Mouse (Mus musculus): ENCODE data around the gene Tle4. TPM values are rescaled to one million over a fixed set of nuclear protein-coding genes. Genes with fewer than 3 reads are reported as not detected.

Tle4 gene
- polyA plus RNA-seq, 1 experiment, result 0.41 TPM

DNA sequence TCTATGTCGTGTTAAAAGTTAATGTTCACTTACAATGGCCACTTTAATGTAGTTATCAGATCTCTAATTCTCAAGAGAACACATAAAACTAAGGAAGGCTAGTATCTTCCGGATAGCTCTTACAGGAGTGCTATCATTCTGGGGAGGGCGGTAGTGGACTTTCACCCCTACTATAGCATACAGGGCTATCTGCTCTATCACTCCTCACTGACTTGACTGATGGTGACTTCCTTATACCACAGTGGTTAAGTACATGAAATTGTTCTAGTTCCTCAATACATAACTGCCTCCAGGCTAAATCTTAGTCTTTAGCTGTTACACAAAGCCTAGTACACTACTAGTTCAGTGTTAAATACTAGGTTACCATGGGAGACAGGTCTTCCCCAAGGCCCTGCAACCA lies 104.8 kb downstream of the Tle4 start:
- Histone ChIP-seq H3K9me3 (ENCODE audit: control insufficient read depth, low read length) (no peaks in the 10 kb centered on the region), H3K36me3 (ENCODE audit: control insufficient read depth) (no peaks in the 10 kb centered on the region; the same call in 1 of the 2 replicates), H3K27me3 (ENCODE audit: control insufficient read depth) (no peaks in the 10 kb centered on the region), H3K4me1 (ENCODE audit: control insufficient read depth) (peaks cover 5% of the 10 kb centered on the region; the same call in 1 of the 2 replicates), H3K4me3 (replicated peaks) (no peak overlapping the region)
- no peak for TF ChIP-seq GATA1 (IDR thresholded peaks at IDR 0.05; ENCODE audit: low read length)
- TF ChIP-seq TAL1 (IDR thresholded peaks at IDR 0.05; ENCODE audit: low read length), result no peak

DNA sequence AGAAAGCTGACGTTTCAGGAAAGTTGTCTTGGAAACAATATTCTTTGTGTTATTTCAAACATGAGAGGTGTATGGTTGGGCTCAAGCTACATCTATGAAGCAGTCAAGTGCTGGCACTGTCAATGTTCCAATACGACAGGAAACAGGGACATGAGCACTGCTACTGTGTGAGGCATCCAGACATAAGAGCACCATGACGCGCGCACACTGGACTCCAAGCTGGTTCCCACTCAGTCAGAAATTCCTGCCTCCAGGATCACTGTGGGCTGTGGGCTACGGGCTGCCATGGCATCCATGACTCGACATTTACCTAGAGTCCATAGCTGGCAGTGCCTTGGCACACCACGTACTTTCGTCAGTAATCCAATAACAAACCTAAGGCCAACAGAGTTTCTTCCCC lies 110.7 kb downstream of the Tle4 start:
- no peak for TF ChIP-seq GATA1 (IDR thresholded peaks at IDR 0.05; ENCODE audit: low read length)
- TF ChIP-seq TAL1 (IDR thresholded peaks at IDR 0.05; ENCODE audit: low read length), result no peak
- Histone ChIP-seq H3K4me3 (replicated peaks) (no peak overlapping the region), H3K36me3 (ENCODE audit: control insufficient read depth) (peaks cover 2% of the 10 kb centered on the region; the same call in 1 of the 2 replicates), H3K27me3 (ENCODE audit: control insufficient read depth) (no peaks in the 10 kb centered on the region), H3K4me1 (ENCODE audit: control insufficient read depth) (peaks cover 5% of the 10 kb centered on the region; the same call in 1 of the 2 replicates), H3K9me3 (ENCODE audit: control insufficient read depth, low read length) (no peaks in the 10 kb centered on the region)

DNA sequence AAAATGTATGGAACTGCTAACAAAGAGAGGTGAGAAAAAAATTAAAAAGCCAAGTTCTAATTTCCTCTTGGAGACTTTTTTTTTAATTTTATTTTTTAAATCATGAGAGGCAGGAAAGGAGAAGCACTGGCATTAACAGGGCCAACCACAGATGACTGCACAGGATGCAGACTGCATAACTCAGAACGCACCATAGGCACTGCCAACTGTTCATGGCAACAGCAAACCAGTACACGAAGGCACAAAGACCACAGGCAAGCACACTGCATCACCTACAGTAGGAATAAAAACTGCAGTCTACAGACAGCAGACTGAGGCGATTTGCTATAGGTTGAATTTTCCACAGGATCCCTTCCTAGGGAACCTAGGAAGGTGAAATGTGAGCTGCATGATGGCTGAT lies 112.7 kb downstream of the Tle4 start:
- H3K36me3 ChIP-seq (ENCODE audit: control insufficient read depth), result peaks cover 2% of the 10 kb centered on the region; the same call in 1 of the 2 replicates
- H3K9me3 ChIP-seq (ENCODE audit: control insufficient read depth, low read length), result no peaks in the 10 kb centered on the region
- H3K4me3 ChIP-seq (replicated peaks), result no peak overlapping the region
- TF ChIP-seq TAL1 (IDR thresholded peaks at IDR 0.05; ENCODE audit: low read length) (no peak), GATA1 (IDR thresholded peaks at IDR 0.05; ENCODE audit: low read length) (no peak)
- H3K27me3 ChIP-seq (ENCODE audit: control insufficient read depth), result no peaks in the 10 kb centered on the region
- H3K4me1 ChIP-seq (ENCODE audit: control insufficient read depth), result no peaks in the 10 kb centered on the region; the same call in 1 of the 2 replicates

DNA sequence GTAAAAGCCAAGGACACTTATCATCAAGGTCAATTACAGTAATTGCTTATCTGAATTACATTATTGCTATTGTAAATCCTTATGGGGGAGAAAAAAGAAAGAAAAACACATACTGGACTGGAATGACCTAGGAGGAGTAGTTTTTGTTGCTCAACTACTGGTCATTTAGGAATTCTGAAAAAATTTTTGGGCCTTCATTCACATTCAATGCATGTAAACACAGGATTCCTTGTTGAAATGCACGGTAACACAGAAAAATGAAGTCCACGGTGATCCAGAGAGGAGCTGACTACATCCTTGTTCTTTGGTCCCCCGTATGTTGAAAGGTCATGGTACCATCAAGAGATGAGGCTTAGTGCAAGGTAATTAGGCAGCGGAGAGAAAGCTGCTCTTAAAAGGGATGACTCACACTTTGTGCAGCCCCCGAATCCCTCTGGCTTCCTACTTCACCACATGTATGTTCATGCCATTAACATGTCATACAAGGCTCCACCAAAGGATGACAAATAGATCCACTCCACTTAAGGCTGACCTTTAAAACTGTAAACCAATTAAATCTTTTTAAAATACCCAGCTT lies 115.2 kb downstream of the Tle4 start:
- Histone ChIP-seq H3K36me3 (ENCODE audit: control insufficient read depth) (peaks cover 2% of the 10 kb centered on the region; the same call in 1 of the 2 replicates), H3K9me3 (ENCODE audit: control insufficient read depth, low read length) (no peaks in the 10 kb centered on the region), H3K27me3 (ENCODE audit: control insufficient read depth) (no peaks in the 10 kb centered on the region), H3K4me1 (ENCODE audit: control insufficient read depth) (no peaks in the 10 kb centered on the region; the same call in 1 of the 2 replicates), H3K4me3 (replicated peaks) (no peak overlapping the region)
- TF ChIP-seq GATA1 (IDR thresholded peaks at IDR 0.05; ENCODE audit: low read length), result no peak
- no peak for TF ChIP-seq TAL1 (IDR thresholded peaks at IDR 0.05; ENCODE audit: low read length)

DNA sequence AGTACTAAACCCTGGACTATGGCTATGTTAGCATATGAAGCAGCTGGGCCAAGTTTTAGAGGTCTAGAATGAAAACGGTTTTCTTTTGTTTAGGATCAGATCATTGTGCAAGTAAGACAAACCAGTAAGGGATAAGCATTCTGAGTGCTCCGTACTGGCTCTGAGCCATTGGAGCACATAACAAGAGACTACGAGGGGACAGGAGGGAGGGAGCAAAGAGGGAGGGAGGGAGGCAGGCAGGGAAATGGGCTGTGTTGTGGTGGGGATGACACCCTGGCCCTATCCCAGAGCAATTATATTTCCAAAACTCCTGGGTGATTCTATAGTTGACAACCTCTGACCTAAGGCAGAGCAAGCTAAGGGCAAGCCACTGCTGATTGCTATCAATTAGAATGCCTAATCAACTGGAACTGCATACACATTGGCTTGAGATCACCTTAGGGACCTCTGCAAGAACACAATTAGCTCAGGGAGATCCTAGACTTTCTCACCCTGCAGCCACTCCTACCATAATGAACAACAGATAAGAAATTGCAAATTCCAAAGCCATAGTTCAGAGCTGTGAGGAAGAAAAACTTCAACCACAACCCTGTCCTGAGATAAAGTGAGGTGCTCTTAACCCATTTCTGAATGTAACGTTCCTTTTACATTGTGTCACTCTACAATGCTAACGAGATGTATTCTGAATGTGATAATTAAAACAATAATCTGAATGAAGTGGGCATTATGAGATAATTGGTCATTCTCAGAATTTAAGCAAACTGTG lies 115.9 kb downstream of the Tle4 start:
- Histone ChIP-seq H3K27me3 (ENCODE audit: control insufficient read depth) (no peaks in the 10 kb centered on the region), H3K4me3 (replicated peaks) (no peak overlapping the region), H3K4me1 (ENCODE audit: control insufficient read depth) (no peaks in the 10 kb centered on the region; the same call in 1 of the 2 replicates), H3K9me3 (ENCODE audit: control insufficient read depth, low read length) (no peaks in the 10 kb centered on the region), H3K36me3 (ENCODE audit: control insufficient read depth) (no peaks in the 10 kb centered on the region)
- TF ChIP-seq GATA1 (IDR thresholded peaks at IDR 0.05; ENCODE audit: low read length) (no peak), TAL1 (IDR thresholded peaks at IDR 0.05; ENCODE audit: low read length) (no peak)

DNA sequence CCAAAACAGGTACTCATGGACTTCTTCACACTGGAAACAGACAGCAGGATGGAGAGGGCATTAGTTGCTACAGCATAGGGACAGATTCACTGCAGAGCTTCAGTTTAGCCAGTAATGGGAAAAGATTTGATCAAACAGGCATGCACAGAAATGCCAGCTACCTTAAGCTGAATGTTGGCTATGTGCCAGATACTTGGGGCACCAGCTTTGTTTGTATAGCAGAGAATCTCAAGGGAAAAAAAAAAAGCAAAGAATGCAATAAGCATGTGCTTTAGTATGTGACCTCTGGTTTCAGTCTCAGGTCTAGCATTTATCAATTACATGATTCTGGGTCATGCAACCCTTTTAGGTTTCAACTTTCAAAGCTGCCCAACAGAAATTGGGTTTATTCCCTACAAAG lies 118.1 kb downstream of the Tle4 start:
- Histone ChIP-seq H3K9me3 (ENCODE audit: control insufficient read depth, low read length) (no peaks in the 10 kb centered on the region), H3K4me1 (ENCODE audit: control insufficient read depth) (no peaks in the 10 kb centered on the region; the same call in 1 of the 2 replicates), H3K4me3 (replicated peaks) (no peak overlapping the region), H3K36me3 (ENCODE audit: control insufficient read depth) (no peaks in the 10 kb centered on the region), H3K27me3 (ENCODE audit: control insufficient read depth) (no peaks in the 10 kb centered on the region)
- no peak for TF ChIP-seq GATA1 (IDR thresholded peaks at IDR 0.05; ENCODE audit: low read length)
- no peak for TF ChIP-seq TAL1 (IDR thresholded peaks at IDR 0.05; ENCODE audit: low read length)

DNA sequence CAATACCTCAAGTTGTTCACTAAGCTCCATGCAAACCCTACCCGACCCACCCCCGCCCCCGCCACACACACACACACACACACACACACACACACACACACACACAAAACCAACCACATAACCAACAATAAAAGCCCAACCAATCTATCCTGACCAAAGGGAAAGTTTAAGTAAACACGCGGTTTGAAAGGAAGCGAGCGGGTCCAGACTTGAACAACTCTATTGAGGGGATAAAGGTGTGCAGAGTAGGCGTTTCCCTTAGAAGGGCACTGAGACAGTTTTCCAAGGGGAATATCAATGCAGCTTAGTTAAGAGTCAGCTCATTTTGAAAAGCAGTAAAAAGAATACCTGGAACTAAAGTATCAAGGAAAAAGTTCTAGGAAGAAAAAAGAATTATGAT lies 128.5 kb downstream of the Tle4 start:
- no peak for TF ChIP-seq GATA1 (IDR thresholded peaks at IDR 0.05; ENCODE audit: low read length)
- no peak for TF ChIP-seq TAL1 (IDR thresholded peaks at IDR 0.05; ENCODE audit: low read length)
- Histone ChIP-seq H3K27me3 (ENCODE audit: control insufficient read depth) (no peaks in the 10 kb centered on the region), H3K4me3 (replicated peaks) (no peak overlapping the region), H3K36me3 (ENCODE audit: control insufficient read depth) (peaks cover 18% of the 10 kb centered on the region), H3K4me1 (ENCODE audit: control insufficient read depth) (no peaks in the 10 kb centered on the region), H3K9me3 (ENCODE audit: control insufficient read depth, low read length) (no peaks in the 10 kb centered on the region)

DNA sequence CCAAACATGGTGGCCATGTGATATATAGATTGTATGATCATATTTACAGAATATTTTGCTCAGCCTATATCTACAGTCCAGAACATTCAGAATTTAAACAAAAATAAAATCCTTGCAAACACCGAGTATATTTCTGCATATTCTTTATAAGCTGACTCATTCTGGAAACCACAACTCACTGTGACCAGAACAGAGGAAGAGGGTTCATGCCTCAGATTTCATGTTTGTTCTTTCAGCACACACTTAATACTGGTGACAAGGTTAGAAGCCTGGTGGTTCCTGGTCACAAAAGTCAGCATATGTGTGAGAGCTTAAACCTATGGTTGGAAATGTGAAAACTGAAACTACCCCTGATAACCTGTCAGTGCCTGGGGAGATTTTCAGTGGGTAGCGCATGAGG lies 129.1 kb downstream of the Tle4 start:
- H3K4me1 ChIP-seq (ENCODE audit: control insufficient read depth), result no peaks in the 10 kb centered on the region
- H3K36me3 ChIP-seq (ENCODE audit: control insufficient read depth), result peaks cover 23% of the 10 kb centered on the region
- no peak for TF ChIP-seq TAL1 (IDR thresholded peaks at IDR 0.05; ENCODE audit: low read length)
- no peak overlapping the region for H3K4me3 ChIP-seq (replicated peaks)
- H3K9me3 ChIP-seq (ENCODE audit: control insufficient read depth, low read length), result no peaks in the 10 kb centered on the region
- no peaks in the 10 kb centered on the region for H3K27me3 ChIP-seq (ENCODE audit: control insufficient read depth)

DNA sequence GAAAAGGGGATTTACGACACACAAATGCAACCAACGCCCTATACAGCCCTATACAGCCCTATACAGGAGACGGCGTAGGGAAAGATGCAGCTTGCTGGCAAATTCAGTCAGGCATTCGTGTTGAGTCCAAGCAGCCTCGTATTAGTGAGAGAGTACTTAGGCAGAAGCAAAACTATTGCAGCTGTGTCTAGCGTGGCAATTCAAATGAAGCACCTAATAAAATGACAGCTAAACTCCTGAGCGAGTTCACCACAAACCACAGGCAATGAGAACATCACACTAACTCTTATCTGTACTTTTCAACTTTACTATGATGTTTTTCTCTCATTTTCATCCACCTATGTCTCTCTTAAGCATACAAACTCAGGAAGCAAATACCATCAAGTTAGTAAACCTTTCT lies 131.8 kb downstream of the Tle4 start:
- no peak for TF ChIP-seq TAL1 (IDR thresholded peaks at IDR 0.05; ENCODE audit: low read length)
- no peak for TF ChIP-seq GATA1 (IDR thresholded peaks at IDR 0.05; ENCODE audit: low read length)
- Histone ChIP-seq H3K36me3 (ENCODE audit: control insufficient read depth) (peaks cover 46% of the 10 kb centered on the region), H3K9me3 (ENCODE audit: control insufficient read depth, low read length) (no peaks in the 10 kb centered on the region), H3K4me3 (replicated peaks) (no peak overlapping the region), H3K27me3 (ENCODE audit: control insufficient read depth) (no peaks in the 10 kb centered on the region), H3K4me1 (ENCODE audit: control insufficient read depth) (no peaks in the 10 kb centered on the region)
